Mouse (Mus musculus) bone marrow, adult 2 months (tissue): Measurements from ENCODE around the gene Lbp.

Source experiments
- CTCF ChIP-seq: fragments of 200-500 bp; IDR thresholded peaks from 2 replicates; pipeline ENCODE4 v1.5.1; 2011; ENCODE audit warnings: low read length, control low read depth; ENCODE audit not compliant: control insufficient read depth, insufficient read depth
- POLR2A ChIP-seq: fragments of 200-500 bp; IDR thresholded peaks from 2 replicates; pipeline ENCODE4 v1.6.1; 2011; ENCODE audit warnings: low read depth, mild to moderate bottlenecking, control low read depth, low read length, borderline replicate concordance; ENCODE audit not compliant: control insufficient read depth

- TF ChIP-seq CTCF: no peak
- no peak for TF ChIP-seq POLR2A
These were observed 46.7 kb downstream of the Lbp start for GRCm38 (mm10) chr2:158352801-158353520.
